Mouse (Mus musculus) midbrain, embryonic 11.5 days (tissue): ENCODE results near the gene Gnat2. TPM values are rescaled to one million over a fixed set of nuclear protein-coding genes. Genes with fewer than 3 reads are reported as not detected.
A peak's percentile ranks its signal among the peaks of the same experiment; 100 is the strongest.

Source experiments
- ATAC-seq: fragments of 200-750 bp; cut with Nextera tagmentation; 2 replicates; pipeline ENCODE4 v1.8.0; 2017; ENCODE audit warnings: moderate TSS enrichment, moderate library complexity; ENCODE audit not compliant: low FRiP score
- DNase-seq: peaks from one replicate; pipeline ENCODE4 v3.0.0; 2015; ENCODE audit warnings: low spot score; ENCODE audit errors: missing footprints
- H3K27ac ChIP-seq: fragments of 300-500 bp; sonication (generic); 2 replicates; pipeline ENCODE4 v1.5.1; 2014; ENCODE audit warnings: low read depth, low read length
- H3K27me3 ChIP-seq: fragments of 300-500 bp; sonication (generic); 2 replicates; pipeline ENCODE4 v1.6.1; 2014; ENCODE audit warnings: mild to moderate bottlenecking, low read length, moderate library complexity, mixed read lengths; ENCODE audit not compliant: control insufficient read depth, insufficient read depth
- H3K36me3 ChIP-seq: fragments of 300-500 bp; sonication (generic); 2 replicates; pipeline ENCODE4 v1.6.1; 2014; ENCODE audit warnings: mild to moderate bottlenecking, low read length, moderate library complexity, mixed read lengths; ENCODE audit not compliant: control insufficient read depth, insufficient read depth
- H3K4me1 ChIP-seq: fragments of 300-500 bp; sonication (generic); 2 replicates; pipeline ENCODE4 v1.6.1; 2014; ENCODE audit warnings: low read length; ENCODE audit not compliant: control insufficient read depth, insufficient read depth
- H3K4me2 ChIP-seq: fragments of 300-500 bp; sonication (generic); 2 replicates; pipeline ENCODE4 v1.6.1; 2014; ENCODE audit warnings: mild to moderate bottlenecking, moderate library complexity
- H3K4me3 ChIP-seq: fragments of 300-500 bp; sonication (generic); 2 replicates; pipeline ENCODE4 v1.5.1; 2014; ENCODE audit warnings: low read depth, low read length
- H3K9ac ChIP-seq: fragments of 300-500 bp; sonication (generic); 2 replicates; pipeline ENCODE4 v1.6.1; 2014; ENCODE audit warnings: low read length
- H3K9me3 ChIP-seq: fragments of 300-500 bp; sonication (generic); 2 replicates; pipeline ENCODE4 v1.6.1; 2016; ENCODE audit warnings: low read length; ENCODE audit not compliant: control insufficient read depth
- WGBS: fragments of 180-500 bp; shearing (Covaris S2); extraction: QIAGEN DNeasy Blood & Tissue Kit; methylation state at CpG from one replicate; pipeline ENCODE4 v1.1.7; 2014; 5-methylcytosine and 5-hydroxymethylcytosine counted together
- polyA plus RNA-seq: library from polyadenylated mRNA; unstranded; fragments of >200 nt; fragmentation: Nextera tagmentation; extraction: Ambion mirVana; gene quantifications from 2 replicates; pipeline ENCODE4 v1.2.1, GENCODE M21; 2014

Gnat2 gene
- polyA plus RNA-seq, result 0.30 and 0.90 TPM in 2 replicates

DNA sequence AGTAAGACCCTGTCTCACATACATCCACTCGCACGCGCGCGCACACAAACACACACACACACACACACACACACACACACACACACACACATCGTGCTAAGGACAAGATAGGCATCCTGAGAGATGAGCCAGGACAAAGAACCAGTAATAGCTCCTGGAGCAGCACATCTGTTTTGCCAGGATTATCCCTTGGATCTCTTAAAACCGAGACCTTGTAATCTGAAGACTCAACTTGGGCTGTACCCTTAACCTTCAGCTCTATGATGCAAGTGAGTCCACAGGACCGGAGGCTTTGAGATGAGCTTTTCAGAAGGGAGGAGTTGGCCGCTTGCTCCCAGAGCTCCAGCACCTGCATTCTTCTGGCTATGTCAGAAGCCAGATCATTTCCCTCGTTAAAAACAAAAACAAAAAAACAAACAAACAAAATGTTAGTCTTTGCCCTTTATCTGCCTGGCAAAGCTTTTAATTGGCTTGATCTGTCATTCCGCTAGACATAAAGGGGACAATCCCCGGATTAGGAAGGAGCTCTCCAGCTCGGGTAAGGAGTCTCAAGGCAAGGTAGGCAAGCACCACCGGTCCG is at the start of gene Gnat2:
Gnat2 (plus strand) TSS at position 254 of the 580 bp plus-strand sequence.
- WGBS, result 61% methylated on average over 15 of the region's 15 CpGs

DNA sequence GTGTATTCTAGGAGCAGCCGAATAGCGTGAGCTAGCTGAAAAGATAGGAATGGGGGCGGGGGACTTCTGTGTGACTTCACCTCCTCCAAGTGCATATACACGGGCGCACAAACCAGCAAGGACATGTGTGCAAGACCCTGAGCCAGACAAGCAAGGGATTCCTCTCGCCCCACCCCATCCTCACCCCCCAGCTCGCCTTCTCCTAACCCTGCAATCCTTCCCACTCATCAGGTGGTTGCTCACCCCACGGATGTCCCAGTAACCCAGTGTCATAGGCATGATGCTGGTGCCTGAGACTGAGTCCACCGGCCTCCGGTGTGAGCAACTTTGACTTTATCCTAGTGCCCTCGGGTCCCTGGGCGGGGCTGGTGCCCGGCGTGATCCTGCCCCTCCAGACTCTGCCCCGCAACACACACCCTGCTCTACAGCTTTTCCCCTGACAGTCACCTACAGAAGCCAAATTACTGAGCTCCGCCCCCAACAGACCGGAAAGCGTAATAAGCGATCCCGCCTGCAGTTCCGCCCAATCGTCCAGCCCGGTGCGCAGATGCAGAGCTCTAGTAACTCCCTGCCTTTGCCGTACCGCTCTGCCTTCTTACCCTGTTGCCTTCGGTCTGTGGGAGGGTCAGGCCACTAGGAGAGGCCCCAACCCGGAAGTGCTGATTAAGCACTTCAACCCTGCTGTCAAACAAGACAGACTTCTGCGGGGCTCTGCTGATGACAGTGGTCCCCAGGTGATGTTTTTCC is 48.0 kb upstream of the Gnat2 start, which contains the start of gene Gstm4:
Gstm4 (minus strand) TSS at position 501 of the 747 bp plus-strand sequence.
- peak; percentile 94 for ATAC-seq
- no peak within 1 kb of the TSS for H3K27ac ChIP-seq
- H3K9me3 ChIP-seq, result no peaks in the 10 kb centered on the region
- no peaks in the 10 kb centered on the region for H3K36me3 ChIP-seq
- H3K4me1 ChIP-seq, result peaks cover 4% of the 10 kb centered on the region
- DNase-seq, result peak; percentile 95
- peak within 1 kb of the TSS; percentile 81 for H3K4me2 ChIP-seq
- peak within 1 kb of the TSS; percentile 57 for H3K9ac ChIP-seq
- H3K4me3 ChIP-seq, result peak within 1 kb of the TSS; percentile 48
- H3K27me3 ChIP-seq, result no peaks in the 10 kb centered on the region
- WGBS, result 7% methylated on average over 29 of the region's 29 CpGs

More for the DNA sequence above, at the start of gene Gnat2:
- no peak within 1 kb of the TSS for H3K9ac ChIP-seq
- DNase-seq, result no peak
- H3K4me1 ChIP-seq, result no peaks in the 10 kb centered on the region
- H3K4me3 ChIP-seq, result no peak within 1 kb of the TSS
- H3K36me3 ChIP-seq, result no peaks in the 10 kb centered on the region
- H3K27me3 ChIP-seq, result no peaks in the 10 kb centered on the region; the same call in 1 of the 2 replicates
- no peak within 1 kb of the TSS for H3K27ac ChIP-seq
- H3K9me3 ChIP-seq, result no peaks in the 10 kb centered on the region
- ATAC-seq, result no peak
- no peak within 1 kb of the TSS for H3K4me2 ChIP-seq

DNA sequence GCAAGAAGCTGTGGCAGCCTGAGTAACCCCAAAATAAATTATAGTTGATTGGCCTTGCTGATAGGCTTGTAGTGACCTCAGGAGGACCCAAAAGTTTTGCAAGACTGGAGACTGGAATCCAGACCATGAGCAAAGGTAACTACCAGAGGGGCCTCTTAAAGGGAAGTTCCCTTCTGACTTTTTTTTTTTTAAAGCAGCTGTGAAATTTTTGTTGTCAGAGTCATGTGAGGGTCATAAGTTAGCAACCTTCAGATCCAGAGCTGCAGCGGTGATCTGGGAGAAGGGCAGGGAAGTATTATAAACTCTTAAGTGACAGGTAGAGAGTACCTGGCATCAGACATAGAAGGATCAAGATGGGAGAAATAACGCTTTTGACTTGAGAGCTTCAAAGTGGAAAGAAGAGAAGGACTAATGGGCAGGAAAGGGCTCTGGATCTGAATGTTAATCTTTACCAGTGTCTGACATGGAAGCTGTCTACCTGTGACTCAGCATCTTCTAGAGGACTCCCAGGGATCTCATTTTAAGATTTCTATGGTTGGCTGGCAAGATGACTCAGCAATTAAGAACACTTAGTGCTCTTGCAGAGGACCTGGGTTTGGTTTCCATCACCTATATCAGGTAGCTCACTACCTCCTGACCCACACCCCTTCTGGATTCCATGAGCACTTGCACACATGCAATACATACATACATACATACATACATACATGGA is 45.5 kb upstream of the Gnat2 start:
- H3K27ac ChIP-seq, result no peak overlapping the region
- H3K9ac ChIP-seq, result no peak overlapping the region
- H3K4me2 ChIP-seq, result no peak overlapping the region
- no peak for DNase-seq
- no peaks in the 10 kb centered on the region for H3K9me3 ChIP-seq
- H3K36me3 ChIP-seq, result no peaks in the 10 kb centered on the region
- no peak for ATAC-seq
- no peak overlapping the region for H3K4me3 ChIP-seq
- 87% methylated on average over 2 of the region's 2 CpGs for whole genome bisulfite sequencing
- H3K4me1 ChIP-seq, result peaks cover 4% of the 10 kb centered on the region
- no peaks in the 10 kb centered on the region for H3K27me3 ChIP-seq

DNA sequence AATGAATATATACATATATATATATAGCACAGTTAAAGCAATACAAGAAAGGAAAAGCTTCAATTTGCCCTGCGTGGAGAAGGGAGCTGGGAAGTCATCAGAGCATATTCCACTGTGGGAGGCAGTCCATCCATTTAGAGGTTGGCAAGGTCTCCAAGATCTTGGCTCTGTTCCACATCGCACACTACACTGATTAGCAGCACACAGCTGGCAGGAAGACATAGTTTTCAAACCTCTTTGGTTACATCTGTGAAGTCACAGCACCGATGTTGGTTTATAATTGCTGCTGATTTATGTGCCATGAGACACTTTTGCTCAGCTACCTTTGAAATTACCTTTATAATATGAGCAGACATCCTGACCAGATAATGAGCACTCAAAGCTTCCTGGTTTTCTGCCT is 44.3 kb upstream of the Gnat2 start:
- Histone ChIP-seq H3K4me2 (no peak overlapping the region), H3K36me3 (no peaks in the 10 kb centered on the region), H3K27me3 (no peaks in the 10 kb centered on the region), H3K4me3 (no peak overlapping the region), H3K4me1 (peaks cover 4% of the 10 kb centered on the region), H3K9ac (no peak overlapping the region), H3K9me3 (no peaks in the 10 kb centered on the region), H3K27ac (no peak overlapping the region)
- WGBS, result 87% methylated on average over 3 of the region's 3 CpGs
- ATAC-seq (no peak), DNase-seq (no peak)

DNA sequence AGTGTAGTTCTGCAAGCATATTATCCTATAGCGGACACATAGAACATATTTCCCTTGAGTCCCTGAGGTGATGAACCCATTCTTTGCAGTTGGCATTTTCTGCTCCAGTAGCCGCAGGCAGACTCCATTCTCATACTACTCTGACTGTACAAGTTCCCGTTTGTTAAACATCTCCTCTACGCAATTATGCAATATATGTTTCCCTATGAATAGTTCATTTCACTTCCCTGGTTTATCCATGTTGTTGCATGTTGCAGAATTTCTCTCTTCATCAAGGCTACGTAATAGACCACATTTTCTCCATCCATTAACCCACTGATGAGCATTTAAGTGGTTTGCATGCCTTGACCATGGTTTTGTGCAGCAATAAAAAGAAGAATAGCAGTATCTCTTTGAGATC is 42.1 kb upstream of the Gnat2 start:
- WGBS, result 89% methylated on average over 5 of the region's 5 CpGs
- Histone ChIP-seq H3K4me1 (no peaks in the 10 kb centered on the region), H3K4me3 (no peak overlapping the region), H3K36me3 (no peaks in the 10 kb centered on the region), H3K9ac (no peak overlapping the region), H3K4me2 (no peak overlapping the region), H3K27me3 (no peaks in the 10 kb centered on the region), H3K27ac (no peak overlapping the region), H3K9me3 (no peaks in the 10 kb centered on the region)
- DNase-seq (no peak), ATAC-seq (no peak)

DNA sequence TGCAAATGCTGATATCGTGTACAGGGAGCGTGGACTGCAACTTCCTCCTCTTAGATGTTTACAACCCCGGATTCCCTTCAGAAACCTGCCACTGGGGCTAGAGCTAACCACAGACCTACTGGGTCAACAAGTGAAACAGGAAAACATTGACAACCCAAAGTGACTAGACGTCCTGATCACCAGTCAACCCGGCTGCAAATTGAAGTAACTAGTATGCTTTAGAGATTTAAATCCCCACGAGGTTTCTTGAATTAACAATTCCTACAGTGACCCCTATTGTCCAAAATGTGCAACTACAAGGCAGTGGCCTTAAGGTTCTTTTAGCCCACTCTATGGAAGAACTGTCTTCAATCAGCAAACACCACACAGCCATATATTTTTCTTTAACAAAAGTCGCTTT is 31.2 kb upstream of the Gnat2 start:
- Histone ChIP-seq H3K27me3 (no peaks in the 10 kb centered on the region), H3K36me3 (no peaks in the 10 kb centered on the region), H3K27ac (no peak overlapping the region), H3K4me2 (0 out of 2 replicates have a peak overlapping the region, but pooled peaks have one; percentile 9), H3K9me3 (no peaks in the 10 kb centered on the region), H3K4me1 (no peaks in the 10 kb centered on the region), H3K9ac (no peak overlapping the region), H3K4me3 (no peak overlapping the region)
- ATAC-seq (no peak), DNase-seq (peak; percentile 97)
- WGBS, result 25% methylated on average over 7 of the region's 7 CpGs

DNA sequence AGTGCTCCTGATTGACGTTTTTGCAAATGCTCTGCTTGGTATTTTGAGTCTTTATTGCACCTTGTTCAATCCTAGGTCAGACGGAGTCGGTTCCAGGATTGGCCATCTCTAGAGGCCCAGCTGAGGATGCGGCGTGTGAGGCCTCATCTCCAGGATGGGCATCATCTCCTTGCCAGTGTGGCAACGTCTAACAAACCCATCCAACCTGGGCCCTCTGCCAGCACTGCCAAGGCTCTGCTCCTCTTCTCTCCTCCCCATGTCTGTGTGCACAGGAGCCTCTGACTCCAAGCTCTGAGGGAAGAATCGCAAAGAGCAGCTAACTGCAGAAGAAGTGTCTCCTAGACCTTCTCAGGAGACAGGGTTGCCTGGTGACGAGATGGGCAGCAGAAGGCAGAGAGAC is 29.9 kb upstream of the Gnat2 start:
- H3K4me3 ChIP-seq, result no peak overlapping the region
- H3K4me2 ChIP-seq, result no peak overlapping the region
- ATAC-seq, result no peak
- no peak overlapping the region for H3K27ac ChIP-seq
- no peaks in the 10 kb centered on the region for H3K9me3 ChIP-seq
- DNase-seq, result no peak
- WGBS, result 83% methylated on average over 8 of the region's 8 CpGs
- no peak overlapping the region for H3K9ac ChIP-seq
- H3K4me1 ChIP-seq, result no peaks in the 10 kb centered on the region
- H3K27me3 ChIP-seq, result no peaks in the 10 kb centered on the region
- no peaks in the 10 kb centered on the region for H3K36me3 ChIP-seq

DNA sequence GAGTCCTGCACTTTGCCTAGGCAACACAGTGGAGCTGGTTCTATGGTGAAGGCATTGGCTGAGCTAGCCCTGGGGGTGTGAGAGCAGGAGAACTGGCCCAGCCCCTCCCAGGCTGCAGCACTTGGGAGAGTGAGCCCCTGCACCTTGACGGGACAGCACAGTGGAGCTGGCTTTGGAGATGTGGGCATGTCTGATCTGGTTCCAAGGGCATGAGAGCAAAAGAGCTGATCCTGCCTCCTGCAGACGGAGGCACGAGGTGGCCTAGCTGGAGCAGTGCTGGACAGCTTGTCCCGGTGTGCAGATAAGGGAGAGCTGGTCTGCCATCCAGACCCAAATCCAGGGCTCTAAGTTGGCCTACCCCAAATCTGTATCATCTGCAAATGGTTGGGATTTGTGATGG is 27.9 kb upstream of the Gnat2 start:
- WGBS, result 76% methylated on average over 4 of the region's 4 CpGs
- Histone ChIP-seq H3K27ac (no peak overlapping the region), H3K9me3 (no peaks in the 10 kb centered on the region), H3K9ac (no peak overlapping the region), H3K4me2 (no peak overlapping the region), H3K4me3 (no peak overlapping the region), H3K27me3 (no peaks in the 10 kb centered on the region), H3K36me3 (no peaks in the 10 kb centered on the region), H3K4me1 (no peaks in the 10 kb centered on the region)
- ATAC-seq (no peak), DNase-seq (no peak)

DNA sequence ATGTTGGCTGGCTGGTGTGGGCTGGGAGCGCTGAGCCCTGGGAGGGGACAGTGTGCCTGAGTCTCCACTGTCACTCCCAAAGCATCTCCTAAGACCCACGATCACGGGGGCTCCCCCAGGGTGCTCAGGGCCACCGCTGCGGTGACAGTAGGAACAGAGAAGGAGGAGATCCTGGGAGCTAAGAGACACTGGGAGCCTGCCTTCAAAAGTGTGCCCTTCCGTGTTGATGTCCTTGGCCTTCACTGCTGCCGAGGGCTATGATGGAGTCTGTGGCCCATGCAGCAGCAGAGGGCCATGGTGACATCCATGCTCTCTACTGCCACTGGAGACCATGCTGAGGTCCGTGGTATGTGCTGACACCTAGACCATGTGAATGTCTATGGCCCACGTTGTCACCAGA is 27.0 kb upstream of the Gnat2 start:
- ATAC-seq, result no peak
- Histone ChIP-seq H3K4me2 (no peak overlapping the region), H3K9me3 (no peaks in the 10 kb centered on the region), H3K27me3 (no peaks in the 10 kb centered on the region), H3K27ac (no peak overlapping the region), H3K9ac (no peak overlapping the region), H3K4me3 (no peak overlapping the region), H3K4me1 (no peaks in the 10 kb centered on the region), H3K36me3 (no peaks in the 10 kb centered on the region)
- DNase-seq, result no peak
- WGBS, result 82% methylated on average over 9 of the region's 9 CpGs
